Mouse (Mus musculus) C2C12 (cell line): ENCODE data around the gene Scn4b. TPM values are rescaled to one million over a fixed set of nuclear protein-coding genes. Genes with fewer than 3 reads are reported as not detected.

Source experiments
- H3K27me3 ChIP-seq: one replicate; pipeline ENCODE4 v1.6.1; 2011; ENCODE audit not compliant: control insufficient read depth, insufficient read depth, insufficient read length
- H3K36me3 ChIP-seq: one replicate; pipeline ENCODE4 v1.6.1; 2011; ENCODE audit not compliant: control insufficient read depth, insufficient read depth
- H3K4me3 ChIP-seq: one replicate; pipeline ENCODE4 v1.5.1; 2011; ENCODE audit warnings: mild to moderate bottlenecking, control low read depth; ENCODE audit not compliant: poor library complexity, insufficient read depth, severe bottlenecking
- H3K79me2 ChIP-seq: one replicate; pipeline ENCODE4 v1.6.1; 2011; ENCODE audit not compliant: control insufficient read depth, insufficient read depth
- H3K79me3 ChIP-seq: one replicate; pipeline ENCODE4 v1.6.1; 2011; ENCODE audit warnings: low read depth, control low read depth
- H3ac ChIP-seq: one replicate; pipeline ENCODE3; 2011; ENCODE audit warnings: low read depth; ENCODE audit not compliant: control insufficient read depth, insufficient read length
- CEBPB ChIP-seq: IDR thresholded peaks from one replicate; pipeline ENCODE4 v1.6.1; 2011; ENCODE audit warnings: low read depth, mild to moderate bottlenecking, control low read depth, moderate library complexity
- CTCF ChIP-seq: IDR thresholded peaks from one replicate; pipeline ENCODE4 v1.5.1; 2011; ENCODE audit not compliant: control insufficient read depth, insufficient read depth, insufficient read length
- FOSL1 ChIP-seq: IDR thresholded peaks from one replicate; pipeline ENCODE4 v1.8.0; 2011; ENCODE audit warnings: mild to moderate bottlenecking, low read length; ENCODE audit not compliant: poor library complexity, insufficient read depth, severe bottlenecking
- MAX ChIP-seq: IDR thresholded peaks from one replicate; pipeline ENCODE4 v1.6.1; 2011; ENCODE audit warnings: mild to moderate bottlenecking, control low read depth
- MYOD1 ChIP-seq: IDR thresholded peaks from one replicate; pipeline ENCODE4 v1.6.1; 2011; ENCODE audit warnings: low read depth; ENCODE audit not compliant: control insufficient read depth, insufficient read length
- MYOG ChIP-seq: IDR thresholded peaks from one replicate; pipeline ENCODE4 v1.6.1; 2011; ENCODE audit not compliant: control insufficient read depth, insufficient read length; ENCODE audit errors: extremely low read depth
- USF1 ChIP-seq: IDR thresholded peaks from one replicate; pipeline ENCODE4 v1.6.1; 2011; ENCODE audit warnings: low read depth, mild to moderate bottlenecking, control low read depth, moderate library complexity
- polyA plus RNA-seq: library from polyadenylated mRNA; unstranded; fragments of >200 nt; fragmentation: generic; extraction: Trizol; gene quantifications from one replicate; pipeline ENCODE4 v1.2.1, GENCODE M21; 2012; ENCODE audit warnings: missing spikeins

The Scn4b gene
- polyA plus RNA-seq, 1 experiment: 0.01 TPM

GRCm38 (mm10) chr9:45121769-45122168 is 16.4 kb upstream of the Scn4b start:
- Histone ChIP-seq H3K79me3 (no peaks in the 10 kb centered on the region), H3K79me2 (no peaks in the 10 kb centered on the region), H3K36me3 (no peaks in the 10 kb centered on the region), H3K27me3 (peaks cover 58% of the 10 kb centered on the region), H3ac (no peak overlapping the region), H3K4me3 (no peak overlapping the region)
- TF ChIP-seq CEBPB (no peak), CTCF (peak; percentile 79)

DNA sequence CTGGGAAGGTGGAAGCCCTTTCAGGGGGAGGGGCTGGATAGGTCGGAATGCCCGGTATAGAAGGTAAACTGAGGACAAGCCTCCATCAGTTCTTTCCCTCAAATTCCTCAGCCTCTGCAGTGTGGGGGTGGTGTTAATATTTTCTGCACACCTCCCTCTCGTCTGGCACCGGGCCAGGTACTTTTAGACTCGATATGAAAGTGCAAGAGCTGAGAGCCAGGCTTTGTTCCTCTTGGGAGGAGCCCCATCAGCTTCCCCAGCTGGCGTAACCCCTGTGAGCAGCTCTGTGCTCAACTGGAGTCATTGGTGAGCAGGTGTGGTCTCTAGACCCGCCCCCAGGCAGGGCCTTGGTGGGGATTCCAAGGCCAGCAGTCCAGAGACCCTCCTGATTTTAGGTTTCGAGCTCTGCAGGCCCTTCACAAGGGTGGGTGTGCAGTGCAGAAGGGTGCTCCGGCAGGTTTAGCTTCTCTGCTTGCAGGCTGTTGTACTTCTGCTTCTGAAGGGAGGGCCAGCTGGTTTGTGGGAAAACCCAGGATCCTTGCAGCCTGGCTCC is 15.9 kb upstream of the Scn4b start:
- H3K36me3 ChIP-seq: no peaks in the 10 kb centered on the region
- no peak overlapping the region for H3K4me3 ChIP-seq
- H3K79me3 ChIP-seq: no peaks in the 10 kb centered on the region
- no peaks in the 10 kb centered on the region for H3K79me2 ChIP-seq
- TF ChIP-seq CTCF: no peak
- TF ChIP-seq MYOD1: no peak
- no peak for TF ChIP-seq FOSL1
- no peak for TF ChIP-seq CEBPB
- H3K27me3 ChIP-seq: peaks cover 61% of the 10 kb centered on the region
- H3ac ChIP-seq: no peak overlapping the region

DNA sequence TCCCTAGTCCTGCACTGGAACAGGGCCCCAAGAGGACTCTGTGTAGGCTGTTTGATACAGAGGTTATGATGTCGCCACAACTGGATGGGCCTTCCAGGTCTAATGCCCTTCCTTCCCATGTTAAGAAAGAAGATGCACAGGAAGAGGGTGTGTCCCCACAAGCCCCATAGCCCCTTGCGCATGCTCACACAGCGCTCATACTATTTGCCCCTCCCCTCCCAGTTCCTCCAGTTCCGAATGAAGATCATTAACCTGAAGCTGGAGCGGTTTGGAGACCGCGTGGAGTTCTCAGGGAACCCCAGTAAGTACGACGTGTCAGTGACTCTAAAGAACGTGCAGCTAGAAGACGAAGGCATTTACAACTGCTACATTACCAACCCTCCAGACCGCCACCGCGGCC is 13.0 kb upstream of the Scn4b start:
- peaks cover 59% of the 10 kb centered on the region for H3K27me3 ChIP-seq
- H3K79me2 ChIP-seq: no peaks in the 10 kb centered on the region
- no peaks in the 10 kb centered on the region for H3K79me3 ChIP-seq
- no peak overlapping the region for H3ac ChIP-seq
- no peak overlapping the region for H3K4me3 ChIP-seq
- no peaks in the 10 kb centered on the region for H3K36me3 ChIP-seq
- TF ChIP-seq MYOG (no peak), USF1 (no peak)

GRCm38 (mm10) chr9:45126941-45127340 is 11.3 kb upstream of the Scn4b start:
- Histone ChIP-seq H3ac (no peak overlapping the region), H3K36me3 (no peaks in the 10 kb centered on the region), H3K79me2 (no peaks in the 10 kb centered on the region), H3K4me3 (no peak overlapping the region), H3K27me3 (peaks cover 62% of the 10 kb centered on the region), H3K79me3 (no peaks in the 10 kb centered on the region)
- TF ChIP-seq USF1: no peak
- TF ChIP-seq CEBPB: no peak
- no peak for TF ChIP-seq CTCF
- no peak for TF ChIP-seq MYOG
- no peak for TF ChIP-seq MAX
- no peak for TF ChIP-seq MYOD1
- no peak for TF ChIP-seq FOSL1

- no peaks in the 10 kb centered on the region for H3K79me3 ChIP-seq
- H3K4me3 ChIP-seq: no peak overlapping the region
- H3K27me3 ChIP-seq: peaks cover 72% of the 10 kb centered on the region
- no peaks in the 10 kb centered on the region for H3K36me3 ChIP-seq
- TF ChIP-seq MYOD1 (no peak), CEBPB (no peak), USF1 (no peak), MYOG (no peak), FOSL1 (no peak), CTCF (no peak), MAX (no peak)
- H3K79me2 ChIP-seq: no peaks in the 10 kb centered on the region
- H3ac ChIP-seq: no peak overlapping the region
Measured at GRCm38 (mm10) chr9:45130119-45130518, 8.1 kb upstream of the Scn4b start.

DNA sequence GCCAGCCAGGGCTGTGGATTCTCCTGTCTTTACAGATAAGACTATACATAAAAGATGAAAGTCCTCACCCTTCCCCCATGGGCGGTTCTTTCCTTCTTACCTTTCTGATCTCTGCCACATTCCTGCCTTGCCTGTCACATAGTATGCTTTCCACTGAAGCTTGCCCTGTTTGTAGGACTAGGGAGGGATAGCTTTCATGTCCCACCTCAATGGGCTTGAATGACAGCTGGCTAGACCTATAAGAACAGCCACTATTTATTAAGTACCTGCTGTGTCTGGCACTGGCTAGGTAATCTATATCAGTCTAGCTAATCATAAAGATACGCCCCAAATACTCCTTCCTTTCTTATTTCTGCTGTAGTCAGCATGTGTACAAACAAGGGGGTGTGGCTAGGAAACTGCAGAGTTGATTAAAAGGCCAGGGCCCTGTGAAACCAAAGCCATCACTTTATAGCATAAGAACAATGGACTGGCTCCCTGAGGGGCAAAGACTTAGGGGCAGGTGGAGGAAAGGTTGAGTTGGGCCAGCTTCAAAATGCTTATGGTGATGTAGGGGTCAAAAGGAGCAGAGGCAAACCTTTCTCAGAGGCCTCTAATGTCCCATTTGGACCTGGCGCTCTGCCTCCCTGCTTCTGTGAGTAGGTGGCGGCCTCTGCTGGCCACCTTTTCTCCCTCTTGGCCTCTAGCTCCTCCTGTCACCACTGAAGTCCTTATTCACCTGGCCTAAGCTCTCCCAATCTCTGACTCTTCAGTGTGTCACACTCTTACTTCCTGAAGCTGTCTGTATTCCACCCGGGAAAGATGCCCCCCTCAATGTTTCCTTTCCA is 4.5 kb upstream of the Scn4b start:
- Histone ChIP-seq H3K4me3 (no peak overlapping the region), H3K36me3 (no peaks in the 10 kb centered on the region), H3ac (no peak overlapping the region), H3K79me2 (no peaks in the 10 kb centered on the region), H3K27me3 (peaks cover 78% of the 10 kb centered on the region), H3K79me3 (no peaks in the 10 kb centered on the region)
- no peak for TF ChIP-seq MYOD1
- no peak for TF ChIP-seq MAX
- no peak for TF ChIP-seq FOSL1
- no peak for TF ChIP-seq CEBPB
- no peak for TF ChIP-seq MYOG
- TF ChIP-seq USF1: no peak
- TF ChIP-seq CTCF: no peak
